Mouse (Mus musculus): ENCODE data around the gene Ppm1h.

Ppm1h gene

DNA sequence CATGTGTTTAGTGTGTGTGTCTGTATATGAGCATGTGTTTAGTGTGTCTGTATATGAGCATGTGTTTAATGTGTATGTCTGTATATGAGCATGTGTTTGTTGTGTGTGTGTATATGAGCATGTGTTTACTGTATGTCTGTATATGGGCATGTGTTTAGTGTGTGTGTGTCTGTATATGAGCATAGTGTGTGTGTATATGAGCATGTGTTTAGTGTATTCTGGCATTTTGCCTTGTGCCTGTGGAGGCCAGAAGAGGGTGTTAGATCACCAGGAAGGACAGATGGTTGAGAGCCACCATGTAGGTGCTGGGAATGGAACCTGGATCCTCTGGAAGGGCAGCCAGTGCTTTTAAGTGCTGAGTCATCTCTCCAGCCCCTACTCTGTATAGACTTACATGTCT is 300.8 kb downstream of the Ppm1h start:
- DNase-seq (ENCODE audit: low spot score): no peak

DNA sequence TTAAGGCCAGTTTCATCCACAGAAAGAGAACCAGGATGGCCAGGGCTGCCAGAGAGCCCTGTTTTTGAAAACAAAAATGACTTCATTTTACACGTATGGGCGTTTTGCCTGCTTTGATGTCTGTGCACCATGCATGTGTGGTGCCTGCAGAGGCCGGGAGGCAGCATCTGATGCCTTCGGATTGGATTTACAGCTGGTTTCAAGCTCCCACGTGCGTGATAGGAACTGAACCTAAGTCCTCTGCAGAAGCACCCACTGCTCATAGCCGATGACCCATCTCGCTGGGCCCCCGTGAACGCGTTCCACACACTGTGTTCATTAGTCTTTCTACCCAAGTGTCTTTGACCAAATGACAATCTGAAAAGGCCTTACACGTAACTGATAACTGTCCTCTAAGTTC is 301.6 kb downstream of the Ppm1h start:
- no peak for DNase-seq (ENCODE audit: low spot score)

DNA sequence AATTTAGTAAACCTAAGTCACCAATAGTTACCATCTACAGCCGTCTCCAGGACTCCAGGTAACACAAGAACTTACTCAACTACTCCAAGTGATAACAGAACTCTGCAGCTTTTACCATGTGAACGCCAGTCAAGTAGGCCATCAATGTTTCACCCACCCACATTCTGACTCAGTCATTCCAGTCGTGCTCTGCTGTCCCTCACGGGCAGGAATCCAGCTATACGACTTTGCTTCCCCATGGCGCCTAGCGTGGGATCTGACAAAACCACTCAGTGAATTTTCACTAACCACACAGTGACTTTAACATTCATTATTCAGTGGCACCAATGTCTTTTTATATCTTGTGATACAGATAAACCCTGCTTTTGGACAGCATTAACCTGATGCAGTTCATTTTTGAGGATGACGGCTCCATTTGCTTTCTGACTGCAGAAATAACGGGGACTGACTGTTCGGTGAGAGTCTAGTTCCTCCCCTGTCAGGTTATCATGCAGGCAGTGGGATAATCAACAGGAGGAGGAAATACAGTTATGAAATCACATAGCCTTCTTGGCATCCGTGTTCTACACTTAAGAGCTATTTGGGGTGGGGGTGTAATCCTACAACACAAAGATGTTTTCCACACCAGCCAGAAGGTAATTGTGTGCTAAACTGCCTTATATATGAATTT is 304.5 kb downstream of the Ppm1h start:
- no peak for DNase-seq (ENCODE audit: low spot score)

DNA sequence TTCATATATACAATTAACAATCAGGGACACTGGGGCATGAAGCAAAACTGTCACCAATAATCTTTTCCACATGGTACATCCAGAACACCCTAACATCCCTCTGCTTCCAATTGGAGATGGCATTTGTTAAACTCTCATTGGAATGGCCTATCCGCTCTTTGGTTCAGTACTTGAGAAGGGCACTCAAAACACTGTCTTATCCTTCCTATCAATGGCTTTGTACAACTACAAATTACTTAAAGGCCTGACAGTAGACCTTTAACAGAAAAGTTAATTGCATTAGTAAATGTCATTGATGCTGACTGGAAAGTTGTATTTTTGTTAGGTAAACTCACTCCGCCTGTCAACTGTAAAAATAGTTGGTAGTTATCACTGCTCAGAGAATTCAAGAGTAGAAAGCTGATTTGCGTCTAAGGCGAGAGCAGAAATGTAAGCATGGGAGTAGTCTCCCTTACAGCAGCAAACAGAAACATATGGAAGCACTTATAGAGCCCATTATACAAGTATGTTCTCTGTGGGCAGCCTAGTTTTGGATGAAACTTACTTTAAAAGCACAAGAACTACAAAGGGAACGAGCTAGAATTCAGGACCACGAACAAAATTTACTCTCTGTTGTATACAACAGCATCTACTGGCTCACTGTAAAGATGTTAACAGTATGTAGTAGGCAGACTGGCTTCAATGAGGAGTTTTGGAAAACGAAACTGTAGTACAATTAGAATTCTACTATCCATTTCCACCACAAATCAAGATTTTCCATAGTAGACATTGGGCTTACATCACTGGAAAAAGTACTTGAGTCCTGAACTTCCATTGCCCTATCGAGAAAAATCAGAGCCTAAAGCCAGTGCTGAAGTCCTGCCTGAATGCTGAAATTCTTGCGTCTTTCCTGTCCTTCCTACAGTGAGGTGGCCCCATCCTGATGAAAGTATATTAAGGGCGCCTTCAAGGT is 305.3 kb downstream of the Ppm1h start:
- DNase-seq (ENCODE audit: low spot score): no peak

DNA sequence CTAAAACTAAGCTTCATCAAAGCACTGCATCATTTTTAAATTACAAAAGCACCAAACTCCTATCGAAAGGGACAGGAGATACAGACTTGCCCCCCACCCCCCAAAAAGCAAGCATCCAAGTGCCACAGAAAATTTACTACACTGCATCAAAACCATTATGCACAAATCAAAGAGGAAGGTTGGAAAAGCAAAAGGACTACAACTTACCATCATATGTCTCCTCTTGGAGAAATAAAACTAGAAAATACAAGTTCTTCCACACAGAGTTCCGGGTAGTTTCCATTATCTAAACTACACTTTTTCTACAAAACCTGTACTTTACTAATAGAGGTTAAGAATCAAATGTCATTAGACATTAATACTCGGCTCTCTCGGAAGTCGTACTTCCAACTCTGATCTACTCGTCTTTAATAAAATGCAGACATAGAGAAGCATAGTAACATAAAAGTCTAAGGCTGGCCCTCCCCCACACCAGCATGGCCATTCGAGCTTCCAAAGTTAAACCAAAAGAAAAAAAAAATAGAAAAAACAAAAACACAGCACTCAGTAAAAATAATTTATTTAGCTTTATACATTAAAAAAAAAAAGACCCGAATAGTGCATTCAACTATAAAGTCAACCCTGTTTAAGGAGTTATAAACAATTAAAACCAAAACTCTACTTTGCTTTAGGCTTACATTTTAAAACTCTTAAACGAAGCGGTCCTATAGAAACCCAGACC is 306.1 kb downstream of the Ppm1h start:
- no peak for DNase-seq (ENCODE audit: low spot score)

DNA sequence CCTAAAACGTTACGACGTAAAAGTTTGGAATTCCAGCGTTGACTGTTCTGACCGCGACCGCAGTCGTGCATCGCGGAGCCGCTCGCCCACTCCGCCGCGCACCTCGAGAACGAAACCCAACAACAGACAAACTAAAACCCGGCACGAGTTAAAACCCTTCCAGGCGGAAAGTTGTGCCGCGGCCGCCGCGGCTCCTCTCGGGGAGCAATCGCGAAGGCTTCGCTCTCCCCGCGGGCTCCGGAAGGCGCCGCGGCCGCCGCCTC is 306.6 kb downstream of the Ppm1h start:
- DNase-seq (ENCODE audit: low spot score): no peak

DNA sequence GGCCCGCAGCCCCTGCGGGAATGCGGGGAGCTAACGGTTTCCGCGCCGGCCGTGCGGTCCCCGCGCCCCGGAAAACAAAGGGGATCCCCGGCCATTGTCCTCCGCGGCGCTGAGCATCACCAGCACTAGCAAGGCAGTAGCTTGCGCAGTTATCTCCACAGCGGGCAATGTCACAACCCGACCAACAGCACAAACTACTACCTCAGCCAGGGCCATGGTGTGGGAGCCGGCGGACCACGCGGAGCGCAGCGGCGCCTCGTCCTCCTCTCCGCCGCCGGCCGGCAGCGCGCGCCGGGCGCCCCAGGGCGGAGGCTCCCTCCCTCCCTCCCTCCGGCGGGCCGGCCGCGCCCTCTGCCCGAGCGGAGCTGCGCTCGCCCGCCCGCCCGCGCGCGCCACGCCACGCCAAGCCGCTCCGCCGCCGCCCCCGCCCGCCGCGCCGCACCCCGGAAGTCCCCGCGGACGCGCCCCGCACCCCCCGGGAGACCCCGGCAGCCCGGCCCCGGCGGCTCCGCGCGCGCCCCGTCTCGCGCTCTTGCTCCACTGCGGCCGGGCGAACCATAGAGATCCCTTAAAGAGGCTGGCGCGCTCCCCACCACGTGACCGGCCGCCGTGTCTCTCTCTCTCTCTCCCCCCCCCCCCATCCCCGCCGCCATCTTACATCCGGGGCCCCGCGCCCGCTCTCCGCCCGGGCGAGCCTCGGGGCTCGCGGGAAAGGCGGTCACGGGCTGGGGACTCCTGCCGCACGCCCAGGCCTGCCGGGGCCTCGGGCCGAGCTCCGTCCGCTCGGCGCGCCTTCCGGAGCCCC is 307.2 kb downstream of the Ppm1h start:
- peak; percentile 85 for DNase-seq (ENCODE audit: low spot score)

DNA sequence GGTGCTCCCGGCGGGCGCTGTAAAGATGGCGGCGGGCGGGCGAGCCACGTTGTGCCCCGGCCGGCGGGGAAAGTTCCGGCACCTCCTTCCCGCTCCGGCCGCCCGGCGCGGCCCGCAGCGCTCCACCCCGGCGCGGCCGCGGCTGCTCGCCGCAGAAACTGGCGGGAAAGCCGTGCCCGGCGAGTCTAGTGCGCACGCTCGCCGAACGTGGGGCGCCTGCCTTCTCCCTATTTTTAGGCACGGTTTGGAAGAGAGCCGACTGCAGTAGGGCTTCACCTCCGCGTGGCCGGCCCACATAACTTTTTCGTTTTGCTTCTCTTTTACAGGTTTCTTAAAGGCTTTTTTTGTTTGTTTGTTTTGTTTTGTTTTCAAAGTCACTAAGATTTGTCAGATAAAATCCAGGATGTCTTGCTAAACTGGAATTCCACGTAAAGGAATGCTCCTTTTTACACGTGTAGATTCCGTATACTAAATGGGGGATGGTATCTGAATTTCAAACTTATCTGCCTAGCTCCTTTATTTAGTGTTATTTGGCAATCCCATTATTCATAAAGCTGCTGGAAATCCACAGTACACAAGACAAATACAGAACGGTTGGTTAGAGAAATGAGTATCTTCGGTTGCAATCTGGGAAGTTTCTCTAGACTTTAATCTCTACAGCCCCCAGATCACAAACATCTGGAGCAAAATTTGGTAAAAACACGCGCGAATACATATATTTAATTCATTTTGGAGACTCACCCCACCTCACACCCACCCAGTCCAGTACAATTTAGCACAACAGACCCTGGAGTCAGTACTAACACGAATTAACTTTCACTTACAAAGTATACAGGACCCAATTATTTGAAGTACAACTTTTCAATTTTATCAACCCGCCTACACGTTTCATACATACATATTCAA is 308.0 kb downstream of the Ppm1h start:
- peak; percentile 85 for DNase-seq (ENCODE audit: low spot score)

DNA sequence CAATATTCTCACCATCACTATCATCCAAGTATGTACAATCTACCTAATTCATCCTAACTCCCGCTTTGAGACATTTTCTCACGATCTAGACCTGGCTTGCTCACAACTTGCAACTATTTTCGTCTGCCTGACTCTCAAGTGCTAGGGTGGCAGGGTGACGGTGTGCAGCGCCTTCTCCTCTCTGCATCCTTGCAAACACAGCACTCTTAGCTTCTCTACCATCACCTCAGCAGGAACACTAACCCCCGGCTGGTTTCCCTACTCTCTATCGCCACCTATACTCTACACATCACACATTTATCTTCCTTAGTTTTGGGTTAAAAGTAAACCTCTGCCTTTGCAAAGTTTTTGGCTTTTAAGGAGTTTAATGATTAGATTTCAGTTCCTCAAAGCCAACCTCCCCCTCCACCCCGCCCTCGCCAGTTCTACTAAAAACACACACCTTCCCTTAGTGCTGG is 309.1 kb downstream of the Ppm1h start:
- peak; percentile 26 for DNase-seq (ENCODE audit: low spot score)

DNA sequence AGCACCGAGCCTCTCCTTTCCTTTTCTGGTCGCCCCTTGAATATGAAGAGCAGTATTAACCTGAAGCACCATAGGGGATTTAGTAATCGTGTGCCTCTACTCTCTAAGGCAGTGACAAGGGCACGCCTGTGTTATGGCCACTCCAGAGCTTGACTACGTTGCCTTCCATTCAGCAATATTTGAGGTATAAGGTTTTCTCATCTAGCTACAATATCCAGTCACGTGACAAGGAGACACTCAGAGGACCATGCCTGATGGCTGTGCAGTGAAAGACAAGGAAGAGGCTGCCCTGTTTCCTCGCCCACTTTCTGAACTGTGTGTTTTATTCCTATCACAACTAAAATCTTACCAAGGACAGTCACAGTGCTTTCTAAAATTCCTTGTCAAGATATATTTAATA is 309.8 kb downstream of the Ppm1h start:
- DNase-seq (ENCODE audit: low spot score): no peak

DNA sequence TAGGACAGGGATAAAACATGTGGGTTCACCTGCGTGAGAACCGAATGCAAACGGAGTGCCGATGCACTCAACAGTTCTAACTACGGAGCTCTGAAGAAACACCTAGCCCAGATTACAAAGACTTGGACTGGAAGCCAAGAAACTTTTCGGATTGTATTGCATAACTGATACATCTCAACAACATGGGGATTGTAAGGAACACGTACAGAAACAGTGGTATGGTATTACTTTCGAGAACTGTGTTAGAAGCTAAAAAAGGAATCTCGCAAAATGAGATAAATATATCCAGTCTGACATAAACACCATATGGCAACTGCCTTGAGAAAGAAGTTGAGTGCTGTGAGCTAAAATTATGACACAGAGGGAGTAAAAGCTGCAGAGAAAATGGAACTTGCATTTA is 311.4 kb downstream of the Ppm1h start:
- no peak for DNase-seq (ENCODE audit: low spot score)

DNA sequence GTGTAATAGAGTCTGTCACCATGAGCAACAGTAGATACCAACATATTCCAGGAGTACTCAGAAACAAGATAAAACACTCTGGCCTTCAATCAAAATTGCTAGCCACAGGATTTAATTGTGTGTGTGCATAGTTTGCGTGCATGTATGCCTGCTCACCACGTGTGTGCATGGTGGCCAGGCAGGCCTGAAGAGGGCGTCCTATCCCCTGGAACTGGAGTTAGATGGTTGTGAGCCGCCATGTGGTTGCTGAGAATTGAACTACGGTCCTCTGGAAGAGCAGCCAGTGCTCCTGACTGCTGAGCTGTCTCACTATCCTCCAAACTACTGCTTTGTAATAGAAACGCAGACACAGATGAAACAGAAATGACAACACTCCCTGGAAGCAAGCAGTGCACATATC is 312.0 kb downstream of the Ppm1h start:
- DNase-seq (ENCODE audit: low spot score): no peak

DNA sequence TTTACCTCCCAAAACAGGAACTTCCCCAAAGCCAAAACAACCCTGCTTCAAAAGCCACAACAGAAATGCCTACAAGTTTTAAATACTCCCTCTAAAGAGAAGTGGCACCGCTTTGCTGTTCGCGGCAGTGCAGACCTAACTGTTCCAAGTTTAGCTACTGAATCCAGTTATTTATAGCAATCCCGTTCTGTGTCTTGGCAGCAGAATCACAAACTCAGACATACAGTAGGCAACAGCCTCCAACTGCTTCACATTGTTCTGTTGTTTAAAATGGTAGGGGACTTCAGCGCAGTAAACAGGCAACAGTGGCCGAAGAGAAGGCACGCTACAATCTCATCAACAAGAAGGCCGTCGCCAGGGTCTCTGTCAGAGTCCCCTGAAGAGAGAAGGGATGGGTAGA is 312.5 kb downstream of the Ppm1h start:
- DNase-seq (ENCODE audit: low spot score): no peak

DNA sequence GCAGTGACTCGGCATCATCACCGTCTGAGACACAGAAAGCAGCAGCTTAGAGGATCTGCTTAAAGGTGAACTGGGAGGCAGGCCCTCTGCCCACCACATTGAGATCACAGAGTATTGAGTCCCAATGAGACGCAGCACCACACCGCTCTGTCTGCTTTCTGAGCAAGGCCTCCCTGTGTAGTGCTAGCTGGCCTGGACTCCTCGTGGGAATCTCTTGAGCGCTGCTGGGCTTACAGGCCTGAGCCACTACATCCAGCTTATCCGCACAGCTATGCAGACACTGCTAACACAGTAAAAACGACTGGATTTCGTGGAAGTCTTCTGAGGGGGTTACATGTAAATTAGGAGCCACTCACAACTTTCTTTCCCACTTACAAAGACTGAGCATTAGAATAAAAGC is 313.1 kb downstream of the Ppm1h start:
- DNase-seq (ENCODE audit: low spot score): no peak

DNA sequence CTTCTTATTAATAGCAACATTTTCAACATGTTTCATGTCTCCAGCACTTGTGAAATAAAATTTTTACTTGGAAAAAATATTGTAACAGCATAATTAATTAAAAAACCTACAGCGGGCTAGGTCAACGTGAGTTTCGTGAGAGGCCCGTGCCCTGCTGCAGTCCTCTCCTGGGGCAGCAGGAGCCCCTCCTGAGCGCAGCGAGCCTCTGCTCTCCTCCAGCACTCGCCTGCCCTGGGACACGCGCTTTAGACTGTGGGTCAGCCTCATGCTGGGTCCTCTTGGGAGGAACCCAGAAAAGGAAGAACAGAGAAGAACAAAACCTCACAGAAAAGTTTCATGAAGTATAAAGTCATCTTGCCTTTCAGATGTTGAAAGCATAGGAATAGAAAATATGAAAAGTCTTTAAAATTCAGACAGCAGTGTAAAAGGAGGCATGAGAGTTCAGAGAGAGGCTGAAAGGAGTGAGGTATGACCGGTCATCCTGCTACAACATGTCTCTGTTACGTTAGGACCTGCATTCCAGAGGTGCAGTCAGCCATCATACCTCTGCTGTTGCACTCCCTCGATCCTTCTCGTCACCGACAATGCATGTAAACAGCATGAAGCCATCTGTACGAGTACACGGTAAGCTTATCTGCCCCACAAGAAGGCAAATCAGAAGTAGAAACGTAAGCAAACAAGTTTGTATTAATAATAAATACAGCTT is 316.0 kb downstream of the Ppm1h start:
- DNase-seq (ENCODE audit: low spot score): no peak
